9 mouse cellular contexts compared by ENCODE assay signal in the genomic region with DNA sequence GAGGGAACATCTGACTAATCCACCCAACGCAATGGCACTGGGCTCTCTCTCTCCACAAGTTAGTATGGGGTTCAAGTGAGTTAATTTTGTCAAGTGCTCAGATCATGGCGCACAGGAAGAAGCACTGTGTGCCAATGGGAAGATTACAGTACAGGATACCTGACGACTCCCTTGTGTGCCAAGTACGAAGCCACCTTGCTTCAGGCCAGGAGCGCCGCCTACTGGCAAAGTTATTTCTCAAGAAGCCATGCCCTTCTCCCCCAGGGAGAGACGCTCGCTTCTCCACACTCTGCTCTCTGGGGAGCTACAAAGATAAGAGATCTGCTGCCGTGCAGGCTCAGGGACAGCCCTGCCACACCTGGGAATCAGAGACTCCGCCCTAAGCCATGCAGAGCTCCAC. TPM values are rescaled to one million over a fixed set of nuclear protein-coding genes. Genes with fewer than 3 reads are reported as not detected.
DNase-seq lines count a peak whose midpoint lies in the region; ATAC-seq and TF ChIP-seq lines count a peak whose summit lies in the region.
"Had no signal": no experiment of that assay in that cellular context is flagged by ENCODE, and none has a peak within 500 bp of the region (broad histone marks: within the 10 kb centered on the region; RNA-seq: fewer than 3 reads in every experiment).

No protein-coding gene starts in this region.

- H3K27ac ChIP-seq in kidney, adult 2 months (ENCODE audit: insufficient read depth, low read depth, low read length) = no peak overlapping the region
- no peak overlapping the region for H3K27ac ChIP-seq in kidney, embryonic 16.5 days (ENCODE audit: low read length)
- H3K27ac ChIP-seq in lung, embryonic 14.5 days (ENCODE audit: low read depth) = no peak overlapping the region
- H3K27ac ChIP-seq in hindbrain, embryonic 10.5 days = no peak overlapping the region

- DNase-seq in kidney, adult 2 months = peak; percentile 76
- peak; percentile 30 for DNase-seq in adrenal gland, adult 8-10 months
- DNase-seq in gonadal fat pad, adult 2 months (ENCODE audit: low read depth) = peak; percentile 12
- peak; percentile 69 for DNase-seq in lung, embryonic 14.5 days
- DNase-seq in thymus, postnatal 25 days = peak; percentile 59
- DNase-seq in hindbrain, embryonic 10.5 days (ENCODE audit: low spot score) = no peak

- WGBS in kidney, adult 2 months = 18% methylated on average over 10 of the region's 10 CpGs
- WGBS in kidney, embryonic 16.5 days = 13% methylated on average over 10 of the region's 10 CpGs
- 12% methylated on average over 10 of the region's 10 CpGs for WGBS in lung, embryonic 14.5 days
- 14% methylated on average over 10 of the region's 10 CpGs for WGBS in hindbrain, embryonic 10.5 days

- no peak for TF ChIP-seq POLR2A in kidney, adult 2 months (IDR thresholded peaks at IDR 0.05; ENCODE audit: low read depth, low read length)

- H3K36me3 ChIP-seq in kidney, adult 2 months (ENCODE audit: control insufficient read depth, insufficient read depth, low read length) = no peaks in the 10 kb centered on the region
- no peaks in the 10 kb centered on the region for H3K36me3 ChIP-seq in kidney, embryonic 16.5 days (ENCODE audit: insufficient read depth, low read length)
- no peaks in the 10 kb centered on the region for H3K36me3 ChIP-seq in E14TG2a.4 (ENCODE audit: insufficient read depth, low read length)
- no peaks in the 10 kb centered on the region for H3K36me3 ChIP-seq in lung, embryonic 14.5 days (ENCODE audit: insufficient read depth)
- peaks cover 4% of the 10 kb centered on the region; the same call in 1 of the 2 replicates for H3K36me3 ChIP-seq in hindbrain, embryonic 10.5 days

- no peak overlapping the region for H3K9ac ChIP-seq in kidney, embryonic 16.5 days (replicated peaks; ENCODE audit: low read length)
- no peak overlapping the region for H3K9ac ChIP-seq in lung, embryonic 14.5 days

- no peak overlapping the region for H3K4me2 ChIP-seq in kidney, embryonic 16.5 days (replicated peaks; ENCODE audit: low read depth, low read length)
- no peak overlapping the region for H3K4me2 ChIP-seq in lung, embryonic 14.5 days

- no peaks in the 10 kb centered on the region for H3K9me3 ChIP-seq in kidney, embryonic 16.5 days (ENCODE audit: low read length)
- no peaks in the 10 kb centered on the region for H3K9me3 ChIP-seq in E14TG2a.4 (ENCODE audit: low read length)
- H3K9me3 ChIP-seq in lung, embryonic 14.5 days (ENCODE audit: low read depth, low read length) = no peaks in the 10 kb centered on the region
- no peaks in the 10 kb centered on the region for H3K9me3 ChIP-seq in hindbrain, embryonic 10.5 days

- no peaks in the 10 kb centered on the region for H3K27me3 ChIP-seq in kidney, adult 2 months (replicated peaks; ENCODE audit: control insufficient read depth, insufficient read depth, low read length)
- peaks cover 78% of the 10 kb centered on the region for H3K27me3 ChIP-seq in kidney, embryonic 16.5 days (ENCODE audit: insufficient read depth, low read length)
- H3K27me3 ChIP-seq in E14TG2a.4 (ENCODE audit: insufficient read depth, low read length) = peaks cover 96% of the 10 kb centered on the region
- H3K27me3 ChIP-seq in lung, embryonic 14.5 days (ENCODE audit: insufficient read depth, low read length) = peaks cover 84% of the 10 kb centered on the region
- peaks cover 98% of the 10 kb centered on the region for H3K27me3 ChIP-seq in hindbrain, embryonic 10.5 days (ENCODE audit: insufficient read depth, poor library complexity, severe bottlenecking)

- peak; percentile 77 for TF ChIP-seq CTCF in kidney, adult 2 months (conservative IDR thresholded peaks at IDR 0.05; ENCODE audit: insufficient read depth, insufficient read length, low read depth, low read length)
- peak; percentile 85 for TF ChIP-seq CTCF in E14TG2a.4 (conservative IDR thresholded peaks at IDR 0.05; ENCODE audit: low read length)
- TF ChIP-seq CTCF in lung, embryonic 14.5 days (IDR thresholded peaks at IDR 0.05; ENCODE audit: low read depth) = peak; percentile 64

- ATAC-seq in kidney, embryonic 16.5 days (ENCODE audit: low FRiP score, low TSS enrichment) = no peak
- no peak for ATAC-seq in lung, embryonic 14.5 days (ENCODE audit: insufficient read depth)

- H3K4me3 ChIP-seq in kidney, adult 2 months (ENCODE audit: insufficient read depth, low read depth, low read length) = no peak overlapping the region
- H3K4me3 ChIP-seq in kidney, embryonic 16.5 days (ENCODE audit: low read length) = no peak overlapping the region
- H3K4me3 ChIP-seq in E14TG2a.4 (replicated peaks; ENCODE audit: low read length) = no peak overlapping the region
- H3K4me3 ChIP-seq in lung, embryonic 14.5 days (ENCODE audit: low read depth, low read length) = no peak overlapping the region
- H3K4me3 ChIP-seq in hindbrain, embryonic 10.5 days = no peak overlapping the region
- H3K4me3 ChIP-seq: megakaryocyte, embryonic 14.5 days had no signal

- H3K4me1 ChIP-seq in kidney, adult 2 months (ENCODE audit: control insufficient read depth, insufficient read depth, low read length) = peaks cover 8% of the 10 kb centered on the region; the same call in 1 of the 2 replicates
- H3K4me1 ChIP-seq in kidney, embryonic 16.5 days (ENCODE audit: insufficient read depth, low read length) = peaks cover 37% of the 10 kb centered on the region
- H3K4me1 ChIP-seq in E14TG2a.4 (replicated peaks; ENCODE audit: low read depth, low read length) = peaks cover 75% of the 10 kb centered on the region
- H3K4me1 ChIP-seq in lung, embryonic 14.5 days (ENCODE audit: insufficient read depth) = peaks cover 7% of the 10 kb centered on the region; the same call in 1 of the 2 replicates
- H3K4me1 ChIP-seq in hindbrain, embryonic 10.5 days (replicated peaks) = peaks cover 62% of the 10 kb centered on the region

RNA-seq across cellular contexts. Expression of gene Slc22a7, which starts 19.5 kb away (rescaled TPM):
- 164 and 283 TPM in 2 replicates for polyA plus RNA-seq in kidney, adult 2 months (2012; rRNA removed)
- 0.15 and 0.32 TPM in 2 replicates for polyA plus RNA-seq in kidney, embryonic 16.5 days (2015; fragmentation: Nextera tagmentation; extraction: Ambion mirVana)
- not detected for total RNA-seq in adrenal gland, adult 8-10 months (2022)
- 0.10 TPM in 1 of 2 replicates, not detected in the other for polyA plus RNA-seq in gonadal fat pad, adult 2 months (2012; rRNA removed)
- not detected in 2 replicates for polyA plus RNA-seq in lung, embryonic 14.5 days (2014; fragmentation: Nextera tagmentation; extraction: Ambion mirVana)
- polyA plus RNA-seq in hindbrain, embryonic 10.5 days (2016; fragmentation: Nextera tagmentation; extraction: Ambion mirVana) = not detected in 2 replicates

RNA-seq across cellular contexts. Expression of gene Crip3, which starts 29.1 kb away (rescaled TPM):
- 2.9 and 3.7 TPM in 2 replicates for polyA plus RNA-seq in kidney, adult 2 months (2012; rRNA removed)
- polyA plus RNA-seq in kidney, embryonic 16.5 days (2015; fragmentation: Nextera tagmentation; extraction: Ambion mirVana) = 0.54 and 0.68 TPM in 2 replicates
- 1 to 10 TPM in 3 of 4 experiments, under 1 TPM in 1; 0.58 to 3.1 (median 2.2) TPM for total RNA-seq in adrenal gland, adult 8-10 months (2022)
- polyA plus RNA-seq in gonadal fat pad, adult 2 months (2012; rRNA removed) = 0.92 and 1.1 TPM in 2 replicates
- 0.41 TPM in 1 of 2 replicates, not detected in the other for polyA plus RNA-seq in lung, embryonic 14.5 days (2014; fragmentation: Nextera tagmentation; extraction: Ambion mirVana)
- polyA plus RNA-seq in hindbrain, embryonic 10.5 days (2016; fragmentation: Nextera tagmentation; extraction: Ambion mirVana) = 0.50 and 0.64 TPM in 2 replicates

RNA-seq across cellular contexts. Expression of gene Ttbk1, which starts 29.7 kb away (rescaled TPM):
- polyA plus RNA-seq in kidney, adult 2 months (2012; rRNA removed) = 1.4 and 1.6 TPM in 2 replicates
- polyA plus RNA-seq in kidney, embryonic 16.5 days (2015; fragmentation: Nextera tagmentation; extraction: Ambion mirVana) = 0.15 and 0.23 TPM in 2 replicates
- total RNA-seq in adrenal gland, adult 8-10 months (2022) = 1 to 10 TPM in 3 of 4 experiments, under 1 TPM in 1; 0.98 to 1.4 (median 1.2) TPM
- 0.43 and 0.56 TPM in 2 replicates for polyA plus RNA-seq in gonadal fat pad, adult 2 months (2012; rRNA removed)
- 0.05 and 0.11 TPM in 2 replicates for polyA plus RNA-seq in lung, embryonic 14.5 days (2014; fragmentation: Nextera tagmentation; extraction: Ambion mirVana)
- polyA plus RNA-seq in hindbrain, embryonic 10.5 days (2016; fragmentation: Nextera tagmentation; extraction: Ambion mirVana) = 1.4 and 2.1 TPM in 2 replicates

RNA-seq across cellular contexts. Expression of gene Dnph1, which starts 38.7 kb away (rescaled TPM):
- 20.7 and 22.8 TPM in 2 replicates for polyA plus RNA-seq in kidney, adult 2 months (2012; rRNA removed)
- polyA plus RNA-seq in kidney, embryonic 16.5 days (2015; fragmentation: Nextera tagmentation; extraction: Ambion mirVana) = 56.5 and 60.3 TPM in 2 replicates
- total RNA-seq in adrenal gland, adult 8-10 months (2022) = 1 to 10 TPM; 4.5 to 6.9 (median 6.4) TPM
- 1.4 and 3.4 TPM in 2 replicates for polyA plus RNA-seq in gonadal fat pad, adult 2 months (2012; rRNA removed)
- 50.3 and 60.8 TPM in 2 replicates for polyA plus RNA-seq in lung, embryonic 14.5 days (2014; fragmentation: Nextera tagmentation; extraction: Ambion mirVana)
- polyA plus RNA-seq in hindbrain, embryonic 10.5 days (2016; fragmentation: Nextera tagmentation; extraction: Ambion mirVana) = 75.2 and 91.2 TPM in 2 replicates

Comparison
In these comparisons a context has a peak if more than half of its experiments do, and no peak if none do; other contexts are left out.
1. RNA of gene Slc22a7, which starts 19.5 kb away (polyA plus RNA-seq): 164 to 283 TPM in kidney, adult 2 months; 0.15 to 0.32 TPM in kidney, embryonic 16.5 days, not detected in hindbrain, embryonic 10.5 days, 0.10 TPM in gonadal fat pad, adult 2 months and not detected in lung, embryonic 14.5 days; every median in the first group is over 100 times any median in the second.
2. Peak in every context shown above with its lines, with median percentiles within 50 percentile points of each other: CTCF ChIP-seq.